Mouse (Mus musculus): Measurements from ENCODE around the gene Hnrnpu. TPM values are rescaled to one million over a fixed set of nuclear protein-coding genes. Genes with fewer than 3 reads are reported as not detected.
A peak's percentile ranks its signal among the peaks of the same experiment; 100 is the strongest.

Gene Hnrnpu
- total and polyA plus RNA-seq, 2 experiments = 33.0 to 162 TPM

DNA sequence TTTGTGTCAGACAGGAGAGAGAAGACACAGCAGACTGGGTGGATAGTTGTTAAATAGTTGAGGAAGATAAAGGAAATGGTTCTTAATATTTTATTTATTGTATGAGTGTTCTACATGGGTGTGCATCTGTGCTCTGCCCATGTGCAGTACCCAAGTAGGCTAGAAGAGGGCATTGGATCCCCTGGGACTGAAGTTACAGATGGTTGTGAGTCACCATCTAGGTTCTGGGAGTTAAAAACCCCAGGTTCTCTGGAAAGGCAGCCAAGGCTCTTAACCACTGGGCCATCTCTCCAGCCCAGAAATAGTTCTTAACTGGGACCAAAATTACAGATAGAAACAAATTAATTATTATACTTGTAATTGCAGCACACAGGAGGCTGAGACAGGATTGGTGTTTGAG, 37.8 kb upstream of the Hnrnpu start:
- Histone ChIP-seq H3K4me3 (ENCODE audit: insufficient read depth, low read depth, low read length) (no peak overlapping the region), H3K27ac (replicated peaks; ENCODE audit: insufficient read depth, low read depth, low read length) (no peak overlapping the region), H3K79me2 (ENCODE audit: control insufficient read depth, insufficient read depth, low read length) (no peaks in the 10 kb centered on the region), H3K27me3 (ENCODE audit: control insufficient read depth, insufficient read depth, low read length) (no peaks in the 10 kb centered on the region), H3K36me3 (ENCODE audit: control insufficient read depth, insufficient read depth, low read length) (no peaks in the 10 kb centered on the region), H3K9ac (ENCODE audit: low read depth, low read length) (no peak overlapping the region), H3K4me1 (ENCODE audit: control insufficient read depth, insufficient read depth, low read length) (0 out of 2 replicates have a peak, but pooled peaks cover 3% of the 10 kb centered on the region)
- DNase-seq (ENCODE audit: extremely low read depth, low read depth, low spot score) = no peak
- no peak for TF ChIP-seq CTCF (IDR thresholded peaks at IDR 0.05; ENCODE audit: low read depth, low read length)
- no peak for TF ChIP-seq POLR2A (IDR thresholded peaks at IDR 0.05; ENCODE audit: extremely low read depth, insufficient read depth, low read length)

DNA sequence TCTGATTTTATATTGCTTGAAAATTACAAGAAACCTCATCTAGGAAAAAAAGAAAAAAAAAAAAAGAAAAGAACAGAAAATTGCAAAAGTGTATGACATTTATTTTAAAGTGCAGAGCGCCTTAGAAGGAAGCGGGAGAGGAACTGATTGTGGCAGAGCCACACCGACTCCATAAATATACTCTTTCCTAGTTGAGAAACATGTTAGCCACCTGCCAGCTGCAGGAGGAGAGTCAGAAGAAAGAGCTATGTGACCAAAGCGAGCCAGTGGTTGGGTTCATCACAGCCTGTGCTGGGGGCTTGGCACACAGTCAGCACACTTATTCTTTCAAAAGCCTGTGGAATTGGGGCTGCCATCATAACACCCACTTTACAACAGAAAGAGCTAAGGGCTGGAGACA, 35.1 kb upstream of the Hnrnpu start:
- no peak for DNase-seq (ENCODE audit: extremely low read depth, low read depth, low spot score)
- H3K4me3 ChIP-seq (ENCODE audit: insufficient read depth, low read depth, low read length) = no peak overlapping the region
- H3K27ac ChIP-seq (replicated peaks; ENCODE audit: insufficient read depth, low read depth, low read length) = no peak overlapping the region
- H3K36me3 ChIP-seq (ENCODE audit: control insufficient read depth, insufficient read depth, low read length) = no peaks in the 10 kb centered on the region
- no peaks in the 10 kb centered on the region for H3K79me2 ChIP-seq (ENCODE audit: control insufficient read depth, insufficient read depth, low read length)
- WGBS = 88% methylated on average over 4 of the region's 4 CpGs
- H3K4me1 ChIP-seq (ENCODE audit: control insufficient read depth, insufficient read depth, low read length) = peaks cover 7% of the 10 kb centered on the region; the same call in 1 of the 2 replicates
- TF ChIP-seq CTCF (IDR thresholded peaks at IDR 0.05; ENCODE audit: low read depth, low read length) (no peak), POLR2A (IDR thresholded peaks at IDR 0.05; ENCODE audit: extremely low read depth, insufficient read depth, low read length) (no peak)
- no peak overlapping the region for H3K9ac ChIP-seq (ENCODE audit: low read depth, low read length)
- H3K27me3 ChIP-seq (ENCODE audit: control insufficient read depth, insufficient read depth, low read length) = no peaks in the 10 kb centered on the region

DNA sequence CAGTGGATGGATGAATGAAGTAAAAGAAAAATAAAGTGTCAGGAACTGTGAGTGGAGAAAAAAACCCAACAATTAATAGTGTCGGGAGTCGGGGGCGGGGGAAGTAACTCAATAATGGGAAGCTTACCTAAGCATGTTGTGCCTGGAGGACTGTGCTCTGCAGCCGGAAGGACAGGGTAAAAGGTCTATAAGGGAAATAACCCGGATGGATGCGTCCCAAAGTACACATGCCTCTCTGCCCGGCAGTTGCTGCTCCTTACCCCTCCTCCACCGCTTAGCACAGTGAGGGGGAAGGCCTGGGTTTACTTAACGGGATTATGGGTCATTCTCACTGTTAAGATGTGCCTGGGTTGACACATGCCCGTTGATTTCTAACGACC, 31.7 kb upstream of the Hnrnpu start:
- Histone ChIP-seq H3K4me1 (ENCODE audit: control insufficient read depth, insufficient read depth, low read length) (peaks cover 4% of the 10 kb centered on the region; the same call in 1 of the 2 replicates), H3K79me2 (ENCODE audit: control insufficient read depth, insufficient read depth, low read length) (no peaks in the 10 kb centered on the region), H3K4me3 (ENCODE audit: insufficient read depth, low read depth, low read length) (peak overlapping the region; percentile 50), H3K27me3 (ENCODE audit: control insufficient read depth, insufficient read depth, low read length) (no peaks in the 10 kb centered on the region), H3K36me3 (ENCODE audit: control insufficient read depth, insufficient read depth, low read length) (no peaks in the 10 kb centered on the region), H3K9ac (ENCODE audit: low read depth, low read length) (peak overlapping the region; percentile 56), H3K27ac (replicated peaks; ENCODE audit: insufficient read depth, low read depth, low read length) (peak overlapping the region; percentile 88)
- TF ChIP-seq POLR2A (IDR thresholded peaks at IDR 0.05; ENCODE audit: extremely low read depth, insufficient read depth, low read length) (no peak), CTCF (IDR thresholded peaks at IDR 0.05; ENCODE audit: low read depth, low read length) (no peak)
- WGBS = under 1% methylated on average over 11 of the region's 11 CpGs
- DNase-seq (ENCODE audit: extremely low read depth, low read depth, low spot score) = peak; percentile 95

DNA sequence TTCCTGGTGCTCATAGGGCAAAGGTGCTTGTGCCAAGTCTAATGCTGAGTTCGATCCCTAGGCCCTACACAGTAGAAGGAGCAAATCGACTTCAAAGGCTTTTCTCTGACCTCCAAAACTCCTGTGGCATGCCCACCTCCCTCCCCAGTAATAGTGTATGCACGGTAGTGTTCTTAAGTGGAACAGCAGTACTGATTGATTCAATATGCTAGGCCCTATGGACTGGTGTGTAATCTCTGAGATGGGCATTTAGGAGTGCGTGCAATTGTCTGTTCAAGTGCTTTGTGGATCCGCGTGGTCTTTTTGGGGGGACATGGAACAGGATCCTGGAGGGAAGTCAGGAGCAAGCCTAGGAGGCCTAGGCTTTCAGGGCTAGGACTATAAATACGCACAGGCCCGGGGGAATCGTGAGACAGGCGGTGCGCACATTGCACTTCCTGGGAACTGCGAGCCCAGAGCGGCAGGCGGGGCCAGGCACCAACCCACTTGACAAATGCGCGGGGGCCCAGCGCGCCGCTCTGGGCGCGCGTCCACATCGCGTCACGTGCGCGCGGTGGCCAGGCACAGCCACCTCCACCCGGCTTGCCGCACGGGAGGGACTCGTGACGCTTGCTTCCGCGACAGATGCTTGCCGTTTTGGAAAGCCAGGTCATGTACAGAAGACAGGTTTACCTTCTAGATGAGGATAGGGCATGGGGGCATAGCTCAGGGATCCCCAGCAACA, 31.1 kb upstream of the Hnrnpu start:
- H3K9ac ChIP-seq (ENCODE audit: low read depth, low read length) = peak overlapping the region; percentile 76
- H3K27ac ChIP-seq (replicated peaks; ENCODE audit: insufficient read depth, low read depth, low read length) = peak overlapping the region; percentile 88
- 2% methylated on average over 36 of the region's 36 CpGs for WGBS
- H3K4me3 ChIP-seq (ENCODE audit: insufficient read depth, low read depth, low read length) = peak overlapping the region; percentile 50
- TF ChIP-seq CTCF (IDR thresholded peaks at IDR 0.05; ENCODE audit: low read depth, low read length) (no peak), POLR2A (IDR thresholded peaks at IDR 0.05; ENCODE audit: extremely low read depth, insufficient read depth, low read length) (peak; percentile 73)
- peaks cover 4% of the 10 kb centered on the region; the same call in 1 of the 2 replicates for H3K4me1 ChIP-seq (ENCODE audit: control insufficient read depth, insufficient read depth, low read length)
- no peaks in the 10 kb centered on the region for H3K79me2 ChIP-seq (ENCODE audit: control insufficient read depth, insufficient read depth, low read length)
- no peaks in the 10 kb centered on the region for H3K27me3 ChIP-seq (ENCODE audit: control insufficient read depth, insufficient read depth, low read length)
- DNase-seq (ENCODE audit: extremely low read depth, low read depth, low spot score) = peak; percentile 81
- no peaks in the 10 kb centered on the region for H3K36me3 ChIP-seq (ENCODE audit: control insufficient read depth, insufficient read depth, low read length)

GRCm38 (mm10) chr1:178368121-178368520, 30.5 kb upstream of the Hnrnpu start:
- H3K79me2 ChIP-seq (ENCODE audit: control insufficient read depth, insufficient read depth, low read length) = no peaks in the 10 kb centered on the region
- no peaks in the 10 kb centered on the region for H3K36me3 ChIP-seq (ENCODE audit: control insufficient read depth, insufficient read depth, low read length)
- 46% methylated on average over 6 of the region's 6 CpGs for WGBS
- TF ChIP-seq CTCF (IDR thresholded peaks at IDR 0.05; ENCODE audit: low read depth, low read length) (no peak), POLR2A (IDR thresholded peaks at IDR 0.05; ENCODE audit: extremely low read depth, insufficient read depth, low read length) (no peak)
- no peak overlapping the region for H3K9ac ChIP-seq (ENCODE audit: low read depth, low read length)
- DNase-seq (ENCODE audit: extremely low read depth, low read depth, low spot score) = no peak
- H3K27me3 ChIP-seq (ENCODE audit: control insufficient read depth, insufficient read depth, low read length) = no peaks in the 10 kb centered on the region
- H3K4me3 ChIP-seq (ENCODE audit: insufficient read depth, low read depth, low read length) = no peak overlapping the region
- H3K27ac ChIP-seq (replicated peaks; ENCODE audit: insufficient read depth, low read depth, low read length) = no peak overlapping the region; the same call in 1 of the 2 replicates
- H3K4me1 ChIP-seq (ENCODE audit: control insufficient read depth, insufficient read depth, low read length) = peaks cover 4% of the 10 kb centered on the region; the same call in 1 of the 2 replicates

- Histone ChIP-seq H3K4me3 (ENCODE audit: insufficient read depth, low read depth, low read length) (no peak overlapping the region), H3K9ac (ENCODE audit: low read depth, low read length) (no peak overlapping the region), H3K79me2 (ENCODE audit: control insufficient read depth, insufficient read depth, low read length) (no peaks in the 10 kb centered on the region), H3K27ac (replicated peaks; ENCODE audit: insufficient read depth, low read depth, low read length) (no peak overlapping the region), H3K4me1 (ENCODE audit: control insufficient read depth, insufficient read depth, low read length) (peaks cover 4% of the 10 kb centered on the region; the same call in 1 of the 2 replicates), H3K36me3 (ENCODE audit: control insufficient read depth, insufficient read depth, low read length) (no peaks in the 10 kb centered on the region), H3K27me3 (ENCODE audit: control insufficient read depth, insufficient read depth, low read length) (no peaks in the 10 kb centered on the region)
- WGBS = 92% methylated on average over 6 of the region's 6 CpGs
- DNase-seq (ENCODE audit: extremely low read depth, low read depth, low spot score) = no peak
- TF ChIP-seq CTCF (IDR thresholded peaks at IDR 0.05; ENCODE audit: low read depth, low read length) = no peak
- TF ChIP-seq POLR2A (IDR thresholded peaks at IDR 0.05; ENCODE audit: extremely low read depth, insufficient read depth, low read length) = no peak
These were observed 27.6 kb upstream of the Hnrnpu start for GRCm38 (mm10) chr1:178365171-178365570.

Measured in liver, adult 2 months (tissue).